Mouse (Mus musculus) splenic B cell, adult 2 months (primary cell): ENCODE measurements around the gene Stat5b.
A peak's percentile ranks its signal among the peaks of the same experiment; 100 is the strongest.

Experiments used
- DNase-seq: peaks from one replicate; pipeline ENCODE4 v3.0.0-alpha.2; 2011; ENCODE audit warnings: low read depth, low spot score
- H3K27me3 ChIP-seq: 2 replicates; pipeline ENCODE4 v1.6.1; 2012; ENCODE audit warnings: mild to moderate bottlenecking, low read length, moderate library complexity, mixed read lengths; ENCODE audit not compliant: control insufficient read depth, poor library complexity, insufficient read depth, severe bottlenecking
- H3K36me3 ChIP-seq: 2 replicates; pipeline ENCODE4 v1.6.1; 2012; ENCODE audit warnings: mild to moderate bottlenecking, low read length, moderate library complexity, mixed read lengths; ENCODE audit not compliant: control insufficient read depth, poor library complexity, insufficient read depth, severe bottlenecking

Gene Stat5b

GRCm38 (mm10) chr11:100819048-100819447, 31.5 kb downstream of the Stat5b start:
- Histone ChIP-seq H3K36me3 (no peaks in the 10 kb centered on the region), H3K27me3 (no peaks in the 10 kb centered on the region)
- peak; percentile 64 for DNase-seq

- no peaks in the 10 kb centered on the region for H3K36me3 ChIP-seq
- no peaks in the 10 kb centered on the region for H3K27me3 ChIP-seq
- DNase-seq, result no peak
These were observed 32.0 kb downstream of the Stat5b start for GRCm38 (mm10) chr11:100818359-100819012.

- H3K36me3 ChIP-seq, result no peaks in the 10 kb centered on the region
- no peaks in the 10 kb centered on the region for H3K27me3 ChIP-seq
- no peak for DNase-seq
These were observed 33.2 kb downstream of the Stat5b start for GRCm38 (mm10) chr11:100817311-100817710.

GRCm38 (mm10) chr11:100816801-100817200, 33.7 kb downstream of the Stat5b start:
- DNase-seq, result no peak
- Histone ChIP-seq H3K36me3 (no peaks in the 10 kb centered on the region), H3K27me3 (no peaks in the 10 kb centered on the region)

GRCm38 (mm10) chr11:100816342-100816741, 34.2 kb downstream of the Stat5b start:
- DNase-seq, result no peak
- no peaks in the 10 kb centered on the region for H3K27me3 ChIP-seq

GRCm38 (mm10) chr11:100814498-100814897, 36.0 kb downstream of the Stat5b start:
- Histone ChIP-seq H3K36me3 (no peaks in the 10 kb centered on the region), H3K27me3 (no peaks in the 10 kb centered on the region)
- DNase-seq, result peak; percentile 92

More at GRCm38 (mm10) chr11:100816342-100816741, 34.2 kb downstream of the Stat5b start:
- no peaks in the 10 kb centered on the region for H3K36me3 ChIP-seq

- Histone ChIP-seq H3K27me3 (no peaks in the 10 kb centered on the region), H3K36me3 (no peaks in the 10 kb centered on the region)
- peak; percentile 39 for DNase-seq
These were observed 39.4 kb downstream of the Stat5b start for GRCm38 (mm10) chr11:100811132-100811531.

GRCm38 (mm10) chr11:100810516-100810915, 40.0 kb downstream of the Stat5b start:
- Histone ChIP-seq H3K27me3 (no peaks in the 10 kb centered on the region), H3K36me3 (no peaks in the 10 kb centered on the region)

GRCm38 (mm10) chr11:100806380-100807305, 43.9 kb downstream of the Stat5b start:
- no peaks in the 10 kb centered on the region for H3K27me3 ChIP-seq
- peaks cover 13% of the 10 kb centered on the region for H3K36me3 ChIP-seq
- DNase-seq, result no peak

More at GRCm38 (mm10) chr11:100810516-100810915, 40.0 kb downstream of the Stat5b start:
- DNase-seq, result no peak

GRCm38 (mm10) chr11:100805535-100805934, 45.0 kb downstream of the Stat5b start:
- DNase-seq, result no peak
- Histone ChIP-seq H3K27me3 (no peaks in the 10 kb centered on the region), H3K36me3 (peaks cover 22% of the 10 kb centered on the region)

GRCm38 (mm10) chr11:100804409-100804808, 46.1 kb downstream of the Stat5b start:
- peak; percentile 27 for DNase-seq
- H3K27me3 ChIP-seq, result no peaks in the 10 kb centered on the region
- H3K36me3 ChIP-seq, result peaks cover 25% of the 10 kb centered on the region

- Histone ChIP-seq H3K36me3 (peaks cover 43% of the 10 kb centered on the region), H3K27me3 (no peaks in the 10 kb centered on the region)
- DNase-seq, result no peak
These were observed 51.1 kb downstream of the Stat5b start for GRCm38 (mm10) chr11:100799426-100799825.

- no peak for DNase-seq
- Histone ChIP-seq H3K27me3 (no peaks in the 10 kb centered on the region), H3K36me3 (peaks cover 36% of the 10 kb centered on the region)
These were observed 53.9 kb downstream of the Stat5b start for GRCm38 (mm10) chr11:100796585-100796984.

- Histone ChIP-seq H3K36me3 (peaks cover 30% of the 10 kb centered on the region), H3K27me3 (no peaks in the 10 kb centered on the region)
- no peak for DNase-seq
These were observed 55.1 kb downstream of the Stat5b start for GRCm38 (mm10) chr11:100795386-100795785.

- DNase-seq, result no peak
- H3K36me3 ChIP-seq, result peaks cover 37% of the 10 kb centered on the region
- H3K27me3 ChIP-seq, result no peaks in the 10 kb centered on the region; the same call in 1 of the 2 replicates
These were observed 59.0 kb downstream of the Stat5b start for GRCm38 (mm10) chr11:100791457-100792049.
